Mouse (Mus musculus): ENCODE data around the gene Afg1l. TPM values are rescaled to one million over a fixed set of nuclear protein-coding genes. Genes with fewer than 3 reads are reported as not detected.

Afg1l gene
- polyA plus RNA-seq (2015; fragmentation: Illumina TruSeq; extraction: RNeasy Lipid Tissue Mini Kit (QIAGEN cat#74804); ENCODE audit: insufficient read depth, low replicate concordance) = 8.2 TPM

DNA sequence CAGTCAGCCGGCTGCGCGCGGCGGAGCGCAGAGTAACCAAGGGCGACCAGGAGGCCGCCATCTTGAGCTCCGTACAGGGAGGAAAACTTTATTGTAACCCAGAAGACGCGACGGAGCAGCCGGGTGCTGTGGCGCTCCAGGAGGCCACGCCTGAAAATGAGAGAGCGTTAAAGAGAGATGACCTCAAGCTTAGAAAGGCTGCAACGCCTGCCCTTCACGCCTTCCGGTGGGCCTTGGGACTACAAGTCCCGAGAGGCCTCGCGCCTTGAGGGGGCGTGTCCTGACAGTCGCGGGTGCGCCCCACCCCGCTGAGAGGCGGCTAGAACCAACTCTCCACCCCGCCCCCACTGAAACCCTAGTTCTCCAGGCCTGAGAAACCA is at the start of gene Afg1l:
Gene Afg1l (minus strand): TSS at position 225 of the 380 bp plus-strand sequence.

DNA sequence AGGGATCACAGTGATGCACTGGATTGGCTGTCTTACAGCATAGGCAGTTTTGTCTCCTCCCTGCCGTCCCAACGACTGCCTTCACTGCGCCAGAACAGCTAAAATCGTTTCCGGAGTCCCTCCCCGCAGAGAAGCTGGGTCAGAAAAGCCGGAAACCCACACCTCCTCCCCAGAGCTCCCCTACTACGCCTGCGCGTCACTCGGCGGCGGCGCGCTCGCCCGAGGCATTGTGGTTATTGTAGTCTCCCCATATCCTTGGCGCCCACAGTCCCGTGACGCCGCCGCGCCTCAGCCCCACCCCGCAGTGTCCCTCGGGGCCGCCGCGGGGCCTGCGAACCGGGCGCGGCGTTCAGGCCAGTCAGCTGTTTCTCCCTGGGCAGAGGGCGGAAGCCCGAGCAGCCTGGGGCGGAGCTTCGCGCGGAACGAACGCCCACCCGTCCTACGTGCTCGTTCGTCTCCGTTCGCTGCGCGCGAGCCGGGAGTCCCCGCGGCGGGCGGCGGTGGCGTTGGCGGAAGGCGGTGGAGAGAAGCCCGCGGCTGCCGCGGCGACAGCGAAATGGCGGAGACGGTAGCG is 23.5 kb upstream of the Afg1l start, which contains the start of gene Snx3:
Gene Snx3 (plus strand): TSS at position 256 of the 574 bp plus-strand sequence.

DNA sequence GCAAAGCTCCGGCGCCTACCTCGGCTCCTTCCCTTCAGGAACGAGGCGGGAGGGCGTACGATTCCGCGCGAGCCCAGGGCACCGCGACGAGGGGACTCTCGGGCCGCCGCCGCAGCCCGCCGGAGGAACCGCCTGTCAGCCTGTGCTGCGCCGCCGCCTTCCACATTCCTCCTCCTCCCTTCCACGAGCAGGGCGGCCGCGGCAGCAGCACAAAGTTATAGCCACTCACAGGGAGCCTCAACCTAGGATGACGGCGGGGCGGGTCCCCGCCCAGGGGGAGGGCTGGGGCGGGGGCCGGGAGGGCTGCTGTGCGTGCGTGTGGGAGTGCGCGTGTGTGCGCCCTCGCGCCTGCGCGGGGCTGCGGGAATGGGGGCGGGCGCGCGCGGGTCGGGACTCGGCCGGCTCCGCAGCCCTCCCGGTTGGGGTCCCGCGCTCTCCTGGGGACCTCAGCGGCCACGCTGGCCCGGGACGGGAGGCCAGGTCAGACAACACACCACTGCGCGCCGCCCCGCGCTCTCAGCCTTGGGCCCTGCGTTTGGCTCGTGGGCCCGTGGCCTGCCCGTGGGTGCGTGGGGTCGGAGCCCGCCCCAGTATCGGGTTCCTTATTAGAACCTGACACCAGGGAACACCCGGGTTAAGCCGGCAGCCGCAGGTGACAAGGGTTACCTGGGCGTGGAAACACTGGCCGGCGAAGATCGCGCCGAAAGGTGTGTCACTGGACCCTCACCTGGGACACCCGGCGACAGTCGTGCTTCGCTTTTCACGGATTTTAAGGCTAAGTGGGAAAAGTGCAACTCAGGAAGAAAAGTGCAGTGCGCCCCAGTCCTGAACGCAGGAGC is 201.6 kb downstream of the Afg1l start, which contains the start of gene Foxo3:
Gene Foxo3 (minus strand): TSS at position 249 of the 839 bp plus-strand sequence.

Other genes starting within 250 kb of the Afg1l start
- 29.0 TPM for gene Foxo3, start 201.8 kb downstream of the Afg1l start, polyA plus RNA-seq (2015; fragmentation: Illumina TruSeq; extraction: RNeasy Lipid Tissue Mini Kit (QIAGEN cat#74804); ENCODE audit: insufficient read depth, low replicate concordance)
- gene Snx3, start 23.5 kb upstream of the Afg1l start, polyA plus RNA-seq (2015; fragmentation: Illumina TruSeq; extraction: RNeasy Lipid Tissue Mini Kit (QIAGEN cat#74804); ENCODE audit: insufficient read depth, low replicate concordance) = 181 TPM
- not detected for gene Nr2e1, start 105.1 kb upstream of the Afg1l start, polyA plus RNA-seq (2015; fragmentation: Illumina TruSeq; extraction: RNeasy Lipid Tissue Mini Kit (QIAGEN cat#74804); ENCODE audit: insufficient read depth, low replicate concordance)
- gene Ostm1, start 105.3 kb upstream of the Afg1l start, polyA plus RNA-seq (2015; fragmentation: Illumina TruSeq; extraction: RNeasy Lipid Tissue Mini Kit (QIAGEN cat#74804); ENCODE audit: insufficient read depth, low replicate concordance) = 45.3 TPM

All from spleen, adult 10 weeks (tissue).